ENCODE assay signal across 9 mouse cellular contexts in the genomic region with DNA sequence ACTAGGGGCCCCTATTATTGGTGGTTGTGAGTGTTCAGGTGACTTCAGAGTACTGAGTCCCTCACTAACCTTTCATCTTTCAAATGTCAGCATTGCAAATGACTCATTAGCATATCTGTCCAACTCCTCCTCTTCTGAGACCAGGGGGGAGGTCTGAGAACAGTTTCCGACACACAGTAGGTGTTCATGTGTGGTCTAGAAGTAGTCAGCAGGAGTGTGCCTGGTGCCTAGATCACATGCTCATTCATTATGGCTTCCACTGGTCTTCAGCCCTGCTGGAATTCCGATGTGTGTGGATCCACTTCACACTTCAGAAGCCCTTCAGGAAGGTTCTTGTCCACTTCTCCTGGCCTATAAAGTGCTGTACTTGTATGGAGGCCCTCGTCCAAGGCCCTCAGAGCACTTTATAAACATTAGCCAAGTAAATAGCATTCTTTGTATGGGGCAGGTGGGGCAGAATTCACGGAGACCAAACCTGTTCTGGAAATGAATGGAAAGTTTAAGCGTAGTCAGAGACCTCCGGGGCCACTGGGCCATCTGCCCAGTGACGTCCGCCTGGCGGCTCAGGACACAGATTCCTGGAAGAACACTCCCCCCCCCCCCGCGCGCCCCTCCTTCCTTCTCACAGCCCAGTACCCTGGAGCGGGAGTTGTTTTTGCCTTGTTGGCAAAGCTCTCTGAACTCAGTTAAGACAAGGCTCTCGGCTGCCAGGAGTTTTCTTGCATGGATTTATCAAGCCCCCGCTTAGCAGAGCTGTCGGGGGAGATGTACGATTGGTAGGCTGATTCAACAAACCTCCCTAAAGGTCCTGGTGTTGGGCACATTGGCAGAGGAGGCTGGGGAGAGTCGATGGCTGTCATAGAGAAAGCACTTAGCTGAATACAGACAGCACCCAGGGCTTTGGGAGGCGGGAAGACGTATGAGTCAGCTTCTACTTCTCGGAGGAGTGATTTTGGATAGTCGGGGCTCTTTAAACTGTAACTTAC.
A peak's percentile ranks its signal among the peaks of the same experiment; 100 is the strongest.
DNase-seq lines count a peak whose midpoint lies in the region; ATAC-seq and TF ChIP-seq lines count a peak whose summit lies in the region.
"Had no signal": no experiment of that assay in that cellular context is flagged by ENCODE, and none has a peak within 500 bp of the region (broad histone marks: within the 10 kb centered on the region; RNA-seq: fewer than 3 reads in every experiment).

No protein-coding gene starts in this region.

- H3K27me3 ChIP-seq in hindbrain, embryonic 10.5 days (ENCODE audit: insufficient read depth, poor library complexity, severe bottlenecking), result peaks cover 15% of the 10 kb centered on the region

- H3K4me1 ChIP-seq in embryonic fibroblast, embryonic 13.5 days (ENCODE audit: control insufficient read depth, insufficient read depth, low read length), result peaks cover 4% of the 10 kb centered on the region
- peaks cover 18% of the 10 kb centered on the region for H3K4me1 ChIP-seq in hindbrain, embryonic 10.5 days (replicated peaks)

- H3K9me3 ChIP-seq in hindbrain, embryonic 10.5 days, result no peaks in the 10 kb centered on the region
- H3K9me3 ChIP-seq: limb, embryonic 12.5 days had no signal

- H3K27ac ChIP-seq in embryonic fibroblast, embryonic 13.5 days (ENCODE audit: insufficient read depth, low read length), result peak overlapping the region; percentile 79
- no peak overlapping the region for H3K27ac ChIP-seq in hindbrain, embryonic 10.5 days
- H3K27ac ChIP-seq: limb, embryonic 12.5 days had no signal

- WGBS in hindbrain, embryonic 10.5 days, result 68% methylated on average over 22 of the region's 22 CpGs

- TF ChIP-seq POLR2A in embryonic fibroblast, embryonic 13.5 days (IDR thresholded peaks at IDR 0.05; ENCODE audit: low read depth, low read length), result no peak

- no peaks in the 10 kb centered on the region for H3K36me3 ChIP-seq in hindbrain, embryonic 10.5 days
- H3K36me3 ChIP-seq: limb, embryonic 12.5 days had no signal

- peak; percentile 78 for DNase-seq in right cerebral cortex, adult 18-20 months
- no peak for DNase-seq in right cerebral cortex, postnatal 4 days
- DNase-seq in kidney, adult 18-20 months, result peak; percentile 83
- DNase-seq in lung, postnatal 25 days (ENCODE audit: low spot score), result peak; percentile 89
- no peak for DNase-seq in hindbrain, embryonic 10.5 days (ENCODE audit: low spot score)

- no peak for ATAC-seq in CD4-positive, CD25-positive, alpha-beta regulatory T cell, adult 4 months
- ATAC-seq in megakaryocyte-erythroid progenitor cell, adult 5-6 weeks (replicated peaks; ENCODE audit: low FRiP score, low TSS enrichment, poor library complexity, severe bottlenecking), result no peak

- no peak overlapping the region for H3K4me3 ChIP-seq in embryonic fibroblast, embryonic 13.5 days (ENCODE audit: insufficient read depth, low read length)
- no peak overlapping the region for H3K4me3 ChIP-seq in hindbrain, embryonic 10.5 days
- H3K4me3 ChIP-seq: limb, embryonic 12.5 days had no signal

- no peak for TF ChIP-seq CTCF in embryonic fibroblast, embryonic 13.5 days (IDR thresholded peaks at IDR 0.05; ENCODE audit: borderline replicate concordance, insufficient read depth, low read length)

Comparison
In these comparisons a context has a peak if more than half of its experiments do, and no peak if none do; other contexts are left out.
1. DNase-seq: peak in right cerebral cortex, adult 18-20 months (single experiment), kidney, adult 18-20 months (single experiment) and lung, postnatal 25 days (single experiment); none in right cerebral cortex, postnatal 4 days (single experiment) and hindbrain, embryonic 10.5 days (single experiment).